Mouse (Mus musculus): ENCODE data around the gene Cers5. TPM values are rescaled to one million over a fixed set of nuclear protein-coding genes. Genes with fewer than 3 reads are reported as not detected.

The Cers5 gene
- polyA plus RNA-seq, 1 experiment from 2014 or later: 57.8 TPM

DNA sequence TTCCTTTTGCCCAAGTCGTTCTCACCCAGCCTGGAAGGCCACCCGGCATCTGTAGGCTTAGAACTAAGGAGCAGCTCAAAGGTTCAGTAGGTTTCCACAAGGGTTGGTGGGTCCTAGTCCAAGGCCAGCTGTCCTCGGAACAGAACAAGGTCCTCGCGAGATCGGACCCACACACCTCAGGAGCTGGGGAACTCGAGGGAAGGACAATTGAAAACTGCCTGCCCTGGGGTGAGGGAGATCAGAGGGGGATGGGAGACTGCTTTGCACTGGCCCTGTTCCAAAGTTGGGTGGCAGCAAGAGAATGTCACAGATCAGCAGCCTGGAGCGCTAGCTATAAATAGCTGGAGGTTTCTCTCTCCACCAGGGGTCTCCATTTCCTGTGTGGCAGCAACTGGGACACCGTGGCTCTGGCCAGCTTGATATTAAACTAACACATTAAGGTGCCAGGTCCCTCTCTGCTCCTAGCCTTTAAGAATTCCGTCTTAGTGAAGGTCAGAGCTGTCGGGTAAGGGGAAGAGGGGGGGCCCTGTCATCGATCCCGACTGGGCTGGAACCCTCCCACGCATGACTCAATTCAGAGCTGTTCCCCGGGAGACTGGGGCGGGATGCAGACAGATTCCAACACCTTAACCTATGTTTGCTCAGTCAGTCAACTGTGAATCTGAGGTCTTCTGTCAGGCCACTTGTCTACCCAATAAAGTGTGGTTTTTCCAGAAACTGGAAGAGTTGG lies 48.2 kb downstream of the Cers5 start:
- Histone ChIP-seq H3K27ac (ENCODE audit: low read depth, low read length) (peak overlapping the region; percentile 17; the same call in 1 of the 2 replicates), H3K9me3 (ENCODE audit: control insufficient read depth, low read length) (no peaks in the 10 kb centered on the region; the same call in 1 of the 2 replicates), H3K27me3 (ENCODE audit: control insufficient read depth, insufficient read depth, low read length) (no peaks in the 10 kb centered on the region), H3K9ac (ENCODE audit: low read length) (no peak overlapping the region; the same call in 1 of the 2 replicates), H3K4me1 (ENCODE audit: control insufficient read depth, insufficient read depth, low read length) (peaks cover 24% of the 10 kb centered on the region), H3K4me3 (ENCODE audit: low read depth, low read length) (peak overlapping the region; percentile 18; the same call in 1 of the 2 replicates), H3K4me2 (peak overlapping the region; percentile 42), H3K36me3 (ENCODE audit: control insufficient read depth, insufficient read depth, low read length) (peaks cover 18% of the 10 kb centered on the region)
- DNase-seq (ENCODE audit: low spot score, missing footprints) (peak; percentile 93), ATAC-seq (ENCODE audit: low FRiP score) (peak; percentile 27)
- WGBS: 11% methylated on average over 16 of the region's 16 CpGs

DNA sequence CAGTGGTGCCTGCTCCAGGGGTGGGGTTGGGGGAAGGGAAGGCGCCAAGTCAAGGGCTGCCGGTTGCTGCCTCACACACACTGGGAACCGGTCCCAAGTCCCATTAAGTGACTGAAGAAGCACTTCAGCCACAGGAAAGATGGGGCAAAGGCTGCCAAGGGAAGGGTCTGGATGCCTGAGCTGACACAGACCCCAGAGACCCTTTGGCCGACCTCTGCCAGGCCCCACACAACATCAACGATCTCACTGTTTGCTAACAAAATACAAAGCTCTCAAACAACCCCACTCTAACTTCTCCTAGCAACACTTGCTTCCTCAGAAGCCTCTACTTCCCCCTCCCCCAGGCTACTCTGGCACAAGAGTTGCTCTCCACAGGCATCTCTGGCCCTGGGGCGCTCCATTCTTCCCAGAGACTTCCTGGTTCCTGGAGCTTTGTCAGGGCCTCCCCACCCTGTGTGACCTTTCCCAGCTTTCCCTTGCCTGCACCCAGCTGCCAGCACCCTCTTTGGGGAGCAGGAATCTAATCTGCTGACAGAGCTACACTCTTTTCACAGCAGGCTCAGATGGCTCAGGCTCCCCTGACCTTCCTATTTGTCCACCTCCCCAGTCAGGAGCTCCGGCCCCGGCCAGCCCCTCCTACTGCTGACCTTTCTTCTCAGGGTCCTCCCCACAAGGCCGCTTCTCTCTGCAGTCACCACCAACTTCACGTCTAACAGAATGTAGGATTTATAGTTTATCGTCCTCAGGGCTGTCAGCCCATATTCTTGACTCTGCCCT lies 49.0 kb downstream of the Cers5 start:
- Histone ChIP-seq H3K9me3 (ENCODE audit: control insufficient read depth, low read length) (no peaks in the 10 kb centered on the region), H3K9ac (ENCODE audit: low read length) (peak overlapping the region; percentile 12; the same call in 1 of the 2 replicates), H3K36me3 (ENCODE audit: control insufficient read depth, insufficient read depth, low read length) (peaks cover 13% of the 10 kb centered on the region), H3K27me3 (ENCODE audit: control insufficient read depth, insufficient read depth, low read length) (no peaks in the 10 kb centered on the region), H3K4me2 (no peak overlapping the region), H3K4me1 (ENCODE audit: control insufficient read depth, insufficient read depth, low read length) (peaks cover 24% of the 10 kb centered on the region), H3K27ac (ENCODE audit: low read depth, low read length) (peak overlapping the region; percentile 17; the same call in 1 of the 2 replicates), H3K4me3 (ENCODE audit: low read depth, low read length) (no peak overlapping the region)
- 14% methylated on average over 11 of the region's 11 CpGs for WGBS
- peak; percentile 92 for DNase-seq (ENCODE audit: low spot score, missing footprints)
- ATAC-seq (ENCODE audit: low FRiP score): no peak

DNA sequence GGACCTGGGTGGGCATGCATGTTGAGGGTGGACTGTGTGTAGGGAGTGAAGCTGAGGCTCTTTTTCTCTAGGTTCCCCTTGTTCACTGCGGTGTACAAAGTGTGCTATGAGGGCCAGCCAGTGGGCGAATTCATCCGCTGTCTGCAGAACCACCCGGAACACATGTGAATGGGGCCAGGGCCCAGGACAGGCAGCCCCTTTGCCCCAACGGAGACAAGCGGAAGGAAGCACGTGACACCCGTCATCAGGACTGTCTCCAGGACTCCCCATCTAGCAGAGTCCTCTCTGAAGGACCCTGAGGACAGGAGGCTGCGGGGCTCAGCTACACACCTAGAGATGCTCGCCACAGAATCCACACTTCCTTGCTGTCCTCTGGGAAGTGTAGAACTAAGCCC lies 49.6 kb downstream of the Cers5 start:
- WGBS: 53% methylated on average over 10 of the region's 10 CpGs

DNA sequence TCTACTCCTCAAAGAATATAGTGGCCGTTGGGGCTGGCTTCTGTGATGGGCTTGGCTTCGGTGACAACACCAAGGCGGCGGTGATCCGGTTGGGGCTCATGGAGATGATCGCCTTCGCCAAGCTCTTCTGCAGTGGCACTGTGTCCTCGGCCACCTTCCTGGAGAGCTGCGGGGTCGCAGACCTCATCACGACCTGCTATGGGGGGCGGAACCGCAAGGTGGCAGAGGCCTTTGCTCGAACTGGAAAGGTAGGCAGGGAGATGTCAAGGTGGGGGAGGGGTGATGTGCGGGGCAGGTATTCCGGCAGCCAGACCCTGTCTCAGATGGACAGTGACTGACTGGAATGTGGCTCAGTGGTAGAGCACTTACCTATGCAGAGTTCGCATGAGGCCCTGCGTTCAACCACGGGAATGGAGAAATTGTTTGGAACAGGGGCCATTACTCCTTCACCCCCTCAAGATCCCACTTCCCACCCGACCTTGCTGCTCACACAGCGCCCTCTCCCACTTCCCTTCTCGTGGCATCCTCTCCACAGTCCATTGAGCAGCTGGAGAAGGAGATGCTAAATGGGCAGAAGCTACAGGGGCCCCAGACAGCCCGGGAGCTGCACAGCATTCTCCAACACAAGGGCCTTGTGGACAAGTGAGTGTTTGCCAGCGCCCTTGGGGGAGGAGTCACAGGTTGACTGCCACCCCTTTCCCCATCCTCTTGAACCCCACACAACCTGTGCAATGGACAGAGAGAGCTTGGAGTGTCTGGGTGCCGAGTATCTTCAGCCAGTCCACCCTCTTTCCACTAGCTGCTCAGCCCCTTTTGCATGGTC lies 50.6 kb downstream of the Cers5 start:
- Histone ChIP-seq H3K27me3 (ENCODE audit: control insufficient read depth, insufficient read depth, low read length) (no peaks in the 10 kb centered on the region), H3K4me1 (ENCODE audit: control insufficient read depth, insufficient read depth, low read length) (peaks cover 24% of the 10 kb centered on the region), H3K27ac (ENCODE audit: low read depth, low read length) (no peak overlapping the region), H3K36me3 (ENCODE audit: control insufficient read depth, insufficient read depth, low read length) (peaks cover 4% of the 10 kb centered on the region; the same call in 1 of the 2 replicates), H3K4me2 (no peak overlapping the region), H3K9me3 (ENCODE audit: control insufficient read depth, low read length) (no peaks in the 10 kb centered on the region), H3K4me3 (ENCODE audit: low read depth, low read length) (no peak overlapping the region), H3K9ac (ENCODE audit: low read length) (no peak overlapping the region)
- WGBS: 81% methylated on average over 25 of the region's 25 CpGs
- ATAC-seq (ENCODE audit: low FRiP score) (no peak), DNase-seq (ENCODE audit: low spot score, missing footprints) (no peak)

More for the DNA sequence above, 49.6 kb downstream of the Cers5 start:
- peak overlapping the region; percentile 12; the same call in 1 of the 2 replicates for H3K9ac ChIP-seq (ENCODE audit: low read length)
- H3K27me3 ChIP-seq (ENCODE audit: control insufficient read depth, insufficient read depth, low read length): no peaks in the 10 kb centered on the region
- no peak for DNase-seq (ENCODE audit: low spot score, missing footprints)
- H3K27ac ChIP-seq (ENCODE audit: low read depth, low read length): 0 out of 2 replicates have a peak overlapping the region, but pooled peaks have one; percentile 17
- no peaks in the 10 kb centered on the region for H3K9me3 ChIP-seq (ENCODE audit: control insufficient read depth, low read length)
- H3K4me2 ChIP-seq: no peak overlapping the region
- H3K4me3 ChIP-seq (ENCODE audit: low read depth, low read length): no peak overlapping the region
- peaks cover 24% of the 10 kb centered on the region for H3K4me1 ChIP-seq (ENCODE audit: control insufficient read depth, insufficient read depth, low read length)
- ATAC-seq (ENCODE audit: low FRiP score): no peak
- H3K36me3 ChIP-seq (ENCODE audit: control insufficient read depth, insufficient read depth, low read length): peaks cover 9% of the 10 kb centered on the region

DNA sequence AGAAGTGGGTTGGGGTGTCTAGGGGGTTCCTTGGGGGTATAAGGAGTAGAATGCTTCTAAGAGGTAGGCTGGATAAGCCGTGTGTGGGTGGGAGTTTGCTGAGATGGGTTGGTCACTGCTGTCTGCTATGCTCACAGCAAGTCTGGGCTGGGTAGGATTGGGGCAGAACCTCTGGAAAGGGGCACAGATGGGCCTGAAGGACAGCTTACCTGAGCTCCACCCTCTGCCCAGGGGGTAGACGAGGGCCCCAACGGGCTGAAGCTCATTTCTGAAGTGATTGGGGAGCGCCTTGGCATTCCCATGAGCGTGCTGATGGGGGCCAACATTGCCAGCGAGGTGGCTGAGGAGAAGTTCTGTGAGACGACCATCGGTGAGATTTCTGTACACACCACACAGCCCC lies 52.8 kb downstream of the Cers5 start:
- Histone ChIP-seq H3K9me3 (ENCODE audit: control insufficient read depth, low read length) (no peaks in the 10 kb centered on the region), H3K36me3 (ENCODE audit: control insufficient read depth, insufficient read depth, low read length) (peaks cover 6% of the 10 kb centered on the region; the same call in 1 of the 2 replicates), H3K4me1 (ENCODE audit: control insufficient read depth, insufficient read depth, low read length) (peaks cover 14% of the 10 kb centered on the region), H3K4me3 (ENCODE audit: low read depth, low read length) (no peak overlapping the region), H3K27me3 (ENCODE audit: control insufficient read depth, insufficient read depth, low read length) (no peaks in the 10 kb centered on the region), H3K27ac (ENCODE audit: low read depth, low read length) (no peak overlapping the region), H3K9ac (ENCODE audit: low read length) (no peak overlapping the region), H3K4me2 (no peak overlapping the region)
- WGBS: 78% methylated on average over 8 of the region's 8 CpGs
- ATAC-seq (ENCODE audit: low FRiP score) (no peak), DNase-seq (ENCODE audit: low spot score, missing footprints) (peak; percentile 31)

DNA sequence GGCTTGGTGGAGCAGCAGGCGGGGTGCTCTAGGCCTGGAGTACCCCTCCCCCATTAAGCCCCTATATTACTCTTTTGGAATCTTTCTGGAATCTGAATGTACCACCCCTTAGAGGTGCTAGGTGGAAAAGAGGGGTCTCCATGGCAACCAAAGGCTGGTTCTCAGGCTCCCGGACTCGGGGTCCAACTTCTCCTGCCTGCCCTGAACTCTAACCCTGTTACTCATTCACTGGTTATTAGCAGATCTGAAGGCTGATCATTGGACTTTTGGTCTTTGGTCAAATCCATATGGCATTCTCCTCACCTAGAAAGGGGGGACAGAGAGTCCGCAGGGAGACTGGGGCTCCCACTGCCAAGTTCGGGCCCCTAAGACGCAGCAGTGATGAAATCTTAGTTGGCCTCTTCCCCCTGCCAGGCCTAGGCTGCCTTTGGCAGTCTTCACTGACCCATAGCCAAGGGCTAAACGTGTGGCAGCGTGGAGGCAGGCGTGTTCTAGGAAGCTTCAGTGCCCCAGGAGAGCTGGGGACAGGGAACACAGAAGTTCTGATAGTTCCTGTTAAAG lies 54.1 kb downstream of the Cers5 start:
- Histone ChIP-seq H3K9me3 (ENCODE audit: control insufficient read depth, low read length) (no peaks in the 10 kb centered on the region), H3K27me3 (ENCODE audit: control insufficient read depth, insufficient read depth, low read length) (no peaks in the 10 kb centered on the region), H3K4me2 (no peak overlapping the region), H3K4me3 (ENCODE audit: low read depth, low read length) (no peak overlapping the region), H3K36me3 (ENCODE audit: control insufficient read depth, insufficient read depth, low read length) (peaks cover 6% of the 10 kb centered on the region; the same call in 1 of the 2 replicates), H3K9ac (ENCODE audit: low read length) (no peak overlapping the region), H3K4me1 (ENCODE audit: control insufficient read depth, insufficient read depth, low read length) (peaks cover 5% of the 10 kb centered on the region), H3K27ac (ENCODE audit: low read depth, low read length) (no peak overlapping the region)
- ATAC-seq (ENCODE audit: low FRiP score): no peak
- 80% methylated on average over 9 of the region's 9 CpGs for WGBS
- peak; percentile 66 for DNase-seq (ENCODE audit: low spot score, missing footprints)

DNA sequence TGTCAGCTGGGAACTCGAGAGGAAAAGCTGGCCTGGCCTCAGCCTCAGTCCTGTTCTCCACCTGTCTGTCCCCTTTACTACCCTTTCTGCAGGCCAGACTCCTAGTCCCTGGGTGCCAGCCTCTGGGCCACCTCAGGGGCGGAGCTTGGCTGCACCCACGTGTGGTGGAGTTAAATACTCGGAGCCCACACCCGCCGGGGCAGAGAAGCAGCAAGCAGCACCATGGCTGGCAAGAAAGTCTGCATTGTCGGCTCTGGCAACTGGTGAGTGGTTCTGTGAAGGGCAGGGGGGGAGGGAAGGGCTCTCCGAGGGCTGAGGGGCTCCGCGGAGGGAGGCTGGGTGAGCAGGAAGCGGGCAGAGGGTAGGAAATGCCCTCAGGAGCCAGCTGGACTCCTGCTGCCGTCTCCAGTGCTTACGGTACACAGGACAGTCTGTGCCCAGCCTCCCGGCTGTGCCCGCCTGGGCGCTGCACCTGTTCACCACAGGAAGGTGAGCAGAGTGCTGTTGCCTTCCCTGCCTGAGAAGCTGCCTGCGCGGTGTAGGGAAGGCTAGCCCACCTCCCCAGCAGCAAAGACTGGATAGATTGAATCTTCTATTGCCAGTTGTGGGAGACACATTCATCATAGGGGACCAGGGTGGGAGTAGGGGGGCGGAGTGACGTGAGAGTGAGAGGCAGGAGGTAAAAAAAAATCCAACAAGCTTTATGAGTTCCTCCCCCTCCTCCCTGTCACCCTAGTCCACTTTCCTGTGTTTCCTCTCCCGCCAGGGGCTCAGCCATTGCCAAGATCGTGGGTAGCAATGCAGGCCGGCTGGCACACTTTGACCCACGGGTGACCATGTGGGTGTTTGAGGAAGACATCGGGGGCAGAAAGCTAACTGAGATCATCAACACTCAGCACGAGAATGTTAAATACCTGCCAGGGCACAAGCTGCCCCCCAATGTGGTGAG lies 55.0 kb downstream of the Cers5 start, which contains the start of gene Gpd1:
TSS of gene Gpd1 (plus strand) at position 130 of the 949 bp plus-strand sequence.
- H3K27me3 ChIP-seq (ENCODE audit: control insufficient read depth, insufficient read depth, low read length): no peaks in the 10 kb centered on the region
- no peak within 1 kb of the TSS for H3K4me2 ChIP-seq
- no peak within 1 kb of the TSS for H3K4me3 ChIP-seq (ENCODE audit: low read depth, low read length)
- H3K4me1 ChIP-seq (ENCODE audit: control insufficient read depth, insufficient read depth, low read length): no peaks in the 10 kb centered on the region
- WGBS: 70% methylated on average over 26 of the region's 26 CpGs
- ATAC-seq (ENCODE audit: low FRiP score): no peak
- no peaks in the 10 kb centered on the region for H3K9me3 ChIP-seq (ENCODE audit: control insufficient read depth, low read length)
- H3K9ac ChIP-seq (ENCODE audit: low read length): no peak within 1 kb of the TSS
- no peak within 1 kb of the TSS for H3K27ac ChIP-seq (ENCODE audit: low read depth, low read length)
- H3K36me3 ChIP-seq (ENCODE audit: control insufficient read depth, insufficient read depth, low read length): peaks cover 10% of the 10 kb centered on the region
- peak; percentile 81 for DNase-seq (ENCODE audit: low spot score, missing footprints)
